ENCODE assay signal across 27 mouse cellular contexts in the genomic region with DNA sequence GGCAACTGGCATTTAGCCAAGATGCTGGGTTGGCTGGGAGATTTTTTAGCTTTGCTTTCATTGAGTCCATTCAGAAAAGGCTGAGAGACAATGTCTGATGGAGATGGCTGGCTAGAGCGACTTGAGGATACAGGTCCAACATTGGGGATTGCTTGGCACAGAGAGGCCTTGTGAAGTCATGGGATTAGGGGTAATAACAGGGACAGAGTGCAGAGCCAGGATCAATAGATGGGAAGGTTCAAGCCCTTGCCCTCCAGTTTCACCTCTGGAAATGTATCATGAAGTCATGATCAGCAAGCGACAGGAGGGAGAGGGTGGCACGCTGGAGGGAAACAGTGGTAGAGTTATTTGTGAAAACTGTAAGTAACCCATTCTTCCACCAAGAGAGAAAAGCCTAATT.
"Had no signal": no experiment of that assay in that cellular context is flagged by ENCODE, and none has a peak within 500 bp of the region (broad histone marks: within the 10 kb centered on the region; RNA-seq: fewer than 3 reads in every experiment).

No protein-coding gene starts in this region.

- H3K4me3 ChIP-seq: heart, adult 2 months; heart, embryonic 13.5 days; heart, embryonic 15.5 days; hindbrain, embryonic 13.5 days; hindbrain, embryonic 15.5 days; kidney, embryonic 15.5 days; limb, embryonic 13.5 days; limb, embryonic 15.5 days; liver, embryonic 13.5 days; liver, embryonic 15.5 days had no signal

- DNase-seq: gastrocnemius, postnatal 14 days; gastrocnemius, postnatal 36 days; heart, adult 11 months; heart, adult 2 months; heart, postnatal 14 days; heart, postnatal 36 days; kidney, adult 11 months; kidney, adult 2 months; kidney, adult 9 months; kidney, postnatal 14 days; kidney, postnatal 36 days; layer of hippocampus, adult 9-11 months; layer of hippocampus, postnatal 36 days; left cerebral cortex, postnatal 4 days; liver, embryonic 13.5 days had no signal

- H3K4me2 ChIP-seq: heart, embryonic 11.5 days; heart, embryonic 13.5 days; heart, embryonic 15.5 days; hindbrain, embryonic 13.5 days; hindbrain, embryonic 15.5 days; kidney, embryonic 15.5 days; limb, embryonic 13.5 days; limb, embryonic 15.5 days; liver, embryonic 13.5 days; liver, embryonic 15.5 days had no signal

- H3K9me3 ChIP-seq: heart, embryonic 13.5 days; heart, embryonic 15.5 days; hindbrain, embryonic 13.5 days; hindbrain, embryonic 15.5 days; kidney, embryonic 15.5 days; limb, embryonic 13.5 days; limb, embryonic 15.5 days; liver, embryonic 13.5 days; liver, embryonic 15.5 days had no signal

- H3K9ac ChIP-seq: heart, embryonic 13.5 days; heart, embryonic 15.5 days; hindbrain, embryonic 13.5 days; hindbrain, embryonic 15.5 days; kidney, embryonic 15.5 days; limb, embryonic 13.5 days; limb, embryonic 15.5 days; liver, embryonic 13.5 days; liver, embryonic 15.5 days had no signal

- H3K27me3 ChIP-seq: heart, embryonic 13.5 days; heart, embryonic 15.5 days; hindbrain, embryonic 13.5 days; hindbrain, embryonic 15.5 days; kidney, embryonic 15.5 days; limb, embryonic 13.5 days; limb, embryonic 15.5 days; liver, embryonic 13.5 days; liver, embryonic 15.5 days had no signal

- H3K4me1 ChIP-seq: heart, embryonic 13.5 days; heart, embryonic 15.5 days; hindbrain, embryonic 13.5 days; kidney, embryonic 15.5 days; liver, embryonic 13.5 days; liver, embryonic 15.5 days had no signal

- H3K36me3 ChIP-seq: heart, embryonic 13.5 days; heart, embryonic 15.5 days; hindbrain, embryonic 13.5 days; hindbrain, embryonic 15.5 days; kidney, embryonic 15.5 days; limb, embryonic 13.5 days; limb, embryonic 15.5 days; liver, embryonic 13.5 days; liver, embryonic 15.5 days had no signal

- ATAC-seq: hindbrain, postnatal 0 days; intestine, embryonic 16.5 days had no signal

- H3K27ac ChIP-seq: heart, adult 2 months; heart, embryonic 13.5 days; heart, embryonic 15.5 days; hindbrain, embryonic 13.5 days; hindbrain, embryonic 15.5 days; hindbrain, postnatal 0 days; kidney, embryonic 15.5 days; kidney, postnatal 0 days; limb, embryonic 13.5 days; limb, embryonic 15.5 days; liver, embryonic 13.5 days; liver, embryonic 15.5 days had no signal
